Mouse (Mus musculus) lung, embryonic 15.5 days (tissue): ENCODE measurements around the gene Dync2h1. TPM values are rescaled to one million over a fixed set of nuclear protein-coding genes. Genes with fewer than 3 reads are reported as not detected.

Experiments
- ATAC-seq: fragments of 200-750 bp; cut with Nextera tagmentation; 2 replicates; pipeline ENCODE4 v1.8.0; 2017; ENCODE audit warnings: moderate number of reproducible peaks, borderline replicate concordance; ENCODE audit not compliant: low FRiP score, low TSS enrichment; ENCODE audit errors: extremely low read depth
- H3K27ac ChIP-seq: fragments of 300-500 bp; sonication (generic); 2 replicates; pipeline ENCODE4 v1.5.1; 2015; ENCODE audit warnings: moderate library complexity, mild to moderate bottlenecking, inconsistent platforms
- H3K27me3 ChIP-seq: fragments of 300-500 bp; sonication (generic); 2 replicates; pipeline ENCODE4 v1.6.1; 2015; ENCODE audit warnings: inconsistent platforms
- H3K36me3 ChIP-seq: fragments of 300-500 bp; sonication (generic); 2 replicates; pipeline ENCODE4 v1.6.1; 2015; ENCODE audit warnings: inconsistent platforms
- H3K4me1 ChIP-seq: fragments of 300-500 bp; sonication (generic); 2 replicates; pipeline ENCODE4 v1.6.1; 2015; ENCODE audit warnings: inconsistent platforms
- H3K4me2 ChIP-seq: fragments of 300-500 bp; sonication (generic); 2 replicates; pipeline ENCODE4 v1.6.1; 2015; ENCODE audit warnings: inconsistent platforms, mild to moderate bottlenecking, moderate library complexity
- H3K4me3 ChIP-seq: fragments of 300-500 bp; sonication (generic); 2 replicates; pipeline ENCODE4 v1.5.1; 2015; ENCODE audit warnings: mild to moderate bottlenecking, inconsistent platforms
- H3K9ac ChIP-seq: fragments of 300-500 bp; sonication (generic); 2 replicates; pipeline ENCODE4 v1.6.1; 2015; ENCODE audit warnings: inconsistent platforms
- H3K9me3 ChIP-seq: fragments of 300-500 bp; sonication (generic); 2 replicates; pipeline ENCODE4 v1.6.1; 2016; ENCODE audit warnings: inconsistent platforms
- WGBS: fragments of 180-500 bp; shearing (Covaris S2); methylation state at CpG from one replicate; pipeline ENCODE4 v1.1.7; 2015; 5-methylcytosine and 5-hydroxymethylcytosine counted together
- polyA plus RNA-seq: library from polyadenylated mRNA; unstranded; fragments of >200 nt; fragmentation: Nextera tagmentation; extraction: Ambion mirVana; gene quantifications from 2 replicates; pipeline ENCODE4 v1.2.1, GENCODE M21; 2015

Gene Dync2h1
- polyA plus RNA-seq, 1 experiment from 2014 or later = 14.3 TPM

- H3K4me1 ChIP-seq = no peaks in the 10 kb centered on the region
- H3K9me3 ChIP-seq = no peaks in the 10 kb centered on the region
- H3K9ac ChIP-seq = no peak overlapping the region
- no peak overlapping the region for H3K27ac ChIP-seq
- no peak overlapping the region for H3K4me2 ChIP-seq
- peaks cover 17% of the 10 kb centered on the region; the same call in 1 of the 2 replicates for H3K36me3 ChIP-seq
- no peaks in the 10 kb centered on the region for H3K27me3 ChIP-seq
- H3K4me3 ChIP-seq = no peak overlapping the region
- 86% methylated on average over 7 of the region's 7 CpGs for WGBS
- no peak for ATAC-seq
These were observed 25.6 kb downstream of the Dync2h1 start for GRCm38 (mm10) chr9:7158605-7159004.

- no peak overlapping the region for H3K9ac ChIP-seq
- H3K4me2 ChIP-seq = no peak overlapping the region
- H3K9me3 ChIP-seq = no peaks in the 10 kb centered on the region
- H3K27me3 ChIP-seq = no peaks in the 10 kb centered on the region
- no peak overlapping the region for H3K4me3 ChIP-seq
- no peak overlapping the region for H3K27ac ChIP-seq
- no peaks in the 10 kb centered on the region for H3K4me1 ChIP-seq
- ATAC-seq = no peak
- H3K36me3 ChIP-seq = peaks cover 9% of the 10 kb centered on the region; the same call in 1 of the 2 replicates
- WGBS = 84% methylated on average over 2 of the region's 2 CpGs
These were observed 29.9 kb downstream of the Dync2h1 start for GRCm38 (mm10) chr9:7154391-7154790.

- Histone ChIP-seq H3K27ac (no peak overlapping the region), H3K36me3 (0 out of 2 replicates have a peak, but pooled peaks cover under 1% of the 10 kb centered on the region), H3K4me2 (no peak overlapping the region), H3K9ac (no peak overlapping the region), H3K4me3 (no peak overlapping the region), H3K9me3 (no peaks in the 10 kb centered on the region), H3K4me1 (no peaks in the 10 kb centered on the region), H3K27me3 (no peaks in the 10 kb centered on the region)
- 91% methylated on average over 2 of the region's 2 CpGs for WGBS
- ATAC-seq = no peak
These were observed 61.4 kb downstream of the Dync2h1 start for GRCm38 (mm10) chr9:7122863-7123262.

- ATAC-seq = no peak
- 70% methylated on average over 1 of the region's 1 CpGs for WGBS
- Histone ChIP-seq H3K27me3 (no peaks in the 10 kb centered on the region), H3K9me3 (no peaks in the 10 kb centered on the region), H3K4me1 (no peaks in the 10 kb centered on the region), H3K4me3 (no peak overlapping the region), H3K27ac (no peak overlapping the region), H3K9ac (no peak overlapping the region), H3K36me3 (no peaks in the 10 kb centered on the region), H3K4me2 (no peak overlapping the region)
These were observed 74.1 kb downstream of the Dync2h1 start for GRCm38 (mm10) chr9:7110166-7110565.

GRCm38 (mm10) chr9:7101361-7101760 is 82.9 kb downstream of the Dync2h1 start:
- Histone ChIP-seq H3K4me1 (no peaks in the 10 kb centered on the region), H3K36me3 (no peaks in the 10 kb centered on the region), H3K9me3 (no peaks in the 10 kb centered on the region), H3K27ac (no peak overlapping the region), H3K4me2 (no peak overlapping the region), H3K9ac (no peak overlapping the region), H3K27me3 (no peaks in the 10 kb centered on the region), H3K4me3 (no peak overlapping the region)
- no peak for ATAC-seq

GRCm38 (mm10) chr9:7074625-7075024 is 109.6 kb downstream of the Dync2h1 start:
- no peak for ATAC-seq
- H3K27ac ChIP-seq = no peak overlapping the region
- H3K36me3 ChIP-seq = peaks cover 10% of the 10 kb centered on the region
- no peak overlapping the region for H3K4me2 ChIP-seq
- H3K4me1 ChIP-seq = no peaks in the 10 kb centered on the region
- H3K9me3 ChIP-seq = no peaks in the 10 kb centered on the region
- no peak overlapping the region for H3K9ac ChIP-seq
- 91% methylated on average over 2 of the region's 2 CpGs for WGBS
- no peak overlapping the region for H3K4me3 ChIP-seq
- no peaks in the 10 kb centered on the region for H3K27me3 ChIP-seq

- Histone ChIP-seq H3K4me3 (no peak overlapping the region), H3K9me3 (no peaks in the 10 kb centered on the region), H3K4me2 (no peak overlapping the region), H3K4me1 (no peaks in the 10 kb centered on the region), H3K36me3 (peaks cover 3% of the 10 kb centered on the region; the same call in 1 of the 2 replicates), H3K27ac (no peak overlapping the region), H3K9ac (no peak overlapping the region), H3K27me3 (no peaks in the 10 kb centered on the region)
- no peak for ATAC-seq
- 67% methylated on average over 3 of the region's 3 CpGs for WGBS
These were observed 113.4 kb downstream of the Dync2h1 start for GRCm38 (mm10) chr9:7070846-7071245.

- Histone ChIP-seq H3K36me3 (no peaks in the 10 kb centered on the region), H3K4me3 (no peak overlapping the region), H3K27ac (no peak overlapping the region), H3K9me3 (no peaks in the 10 kb centered on the region), H3K27me3 (no peaks in the 10 kb centered on the region), H3K9ac (no peak overlapping the region), H3K4me1 (no peaks in the 10 kb centered on the region), H3K4me2 (no peak overlapping the region)
- 77% methylated on average over 3 of the region's 3 CpGs for WGBS
- ATAC-seq = no peak
These were observed 133.7 kb downstream of the Dync2h1 start for GRCm38 (mm10) chr9:7050588-7050987.

- 63% methylated on average over 5 of the region's 5 CpGs for WGBS
- no peak overlapping the region for H3K4me2 ChIP-seq
- no peaks in the 10 kb centered on the region for H3K9me3 ChIP-seq
- peaks cover 15% of the 10 kb centered on the region for H3K36me3 ChIP-seq
- H3K4me3 ChIP-seq = no peak overlapping the region
- no peak overlapping the region for H3K27ac ChIP-seq
- no peak for ATAC-seq
- H3K9ac ChIP-seq = no peak overlapping the region
- H3K27me3 ChIP-seq = no peaks in the 10 kb centered on the region
- no peaks in the 10 kb centered on the region for H3K4me1 ChIP-seq
These were observed 141.5 kb downstream of the Dync2h1 start for GRCm38 (mm10) chr9:7042635-7043273.

- no peak overlapping the region for H3K9ac ChIP-seq
- ATAC-seq = no peak
- H3K4me1 ChIP-seq = no peaks in the 10 kb centered on the region
- no peak overlapping the region for H3K4me3 ChIP-seq
- H3K9me3 ChIP-seq = no peaks in the 10 kb centered on the region
- peaks cover 15% of the 10 kb centered on the region for H3K36me3 ChIP-seq
- no peaks in the 10 kb centered on the region for H3K27me3 ChIP-seq
- WGBS = 88% methylated on average over 5 of the region's 5 CpGs
- H3K27ac ChIP-seq = no peak overlapping the region
- no peak overlapping the region for H3K4me2 ChIP-seq
These were observed 143.0 kb downstream of the Dync2h1 start for GRCm38 (mm10) chr9:7041231-7041630.

- Histone ChIP-seq H3K4me3 (no peak overlapping the region), H3K9me3 (no peaks in the 10 kb centered on the region), H3K27ac (no peak overlapping the region), H3K4me2 (no peak overlapping the region), H3K9ac (no peak overlapping the region), H3K36me3 (0 out of 2 replicates have a peak, but pooled peaks cover 4% of the 10 kb centered on the region), H3K27me3 (no peaks in the 10 kb centered on the region), H3K4me1 (no peaks in the 10 kb centered on the region)
- ATAC-seq = no peak
- 81% methylated on average over 2 of the region's 2 CpGs for WGBS
These were observed 151.7 kb downstream of the Dync2h1 start for GRCm38 (mm10) chr9:7032553-7032952.

GRCm38 (mm10) chr9:7015600-7015999 is 168.6 kb downstream of the Dync2h1 start:
- no peaks in the 10 kb centered on the region for H3K9me3 ChIP-seq
- H3K9ac ChIP-seq = no peak overlapping the region
- H3K36me3 ChIP-seq = no peaks in the 10 kb centered on the region
- no peak overlapping the region for H3K27ac ChIP-seq
- H3K4me1 ChIP-seq = no peaks in the 10 kb centered on the region
- H3K27me3 ChIP-seq = no peaks in the 10 kb centered on the region
- no peak for ATAC-seq
- H3K4me3 ChIP-seq = no peak overlapping the region
- H3K4me2 ChIP-seq = no peak overlapping the region

GRCm38 (mm10) chr9:7014733-7015132 is 169.5 kb downstream of the Dync2h1 start:
- ATAC-seq = no peak
- no peak overlapping the region for H3K9ac ChIP-seq
- 87% methylated on average over 1 of the region's 1 CpGs for WGBS

More at GRCm38 (mm10) chr9:7014733-7015132, 169.5 kb downstream of the Dync2h1 start:
- Histone ChIP-seq H3K27me3 (no peaks in the 10 kb centered on the region), H3K36me3 (no peaks in the 10 kb centered on the region), H3K4me2 (no peak overlapping the region), H3K27ac (no peak overlapping the region), H3K9me3 (no peaks in the 10 kb centered on the region), H3K4me3 (no peak overlapping the region), H3K4me1 (no peaks in the 10 kb centered on the region)
